Mouse (Mus musculus): Measurements from ENCODE around the gene Pkn3. TPM values are rescaled to one million over a fixed set of nuclear protein-coding genes. Genes with fewer than 3 reads are reported as not detected.
A peak's percentile ranks its signal among the peaks of the same experiment; 100 is the strongest.
"Not testable (repeated sequence)": the region's sequence is repeated elsewhere in the genome, so short reads cannot be mapped to it uniquely, and the experiment has no call there.

Pkn3 gene
- total RNA-seq (2015; ENCODE audit: low replicate concordance) (not detected in 2 replicates), total RNA-seq (2017; ENCODE audit: low replicate concordance) (not detected in 2 replicates)

DNA sequence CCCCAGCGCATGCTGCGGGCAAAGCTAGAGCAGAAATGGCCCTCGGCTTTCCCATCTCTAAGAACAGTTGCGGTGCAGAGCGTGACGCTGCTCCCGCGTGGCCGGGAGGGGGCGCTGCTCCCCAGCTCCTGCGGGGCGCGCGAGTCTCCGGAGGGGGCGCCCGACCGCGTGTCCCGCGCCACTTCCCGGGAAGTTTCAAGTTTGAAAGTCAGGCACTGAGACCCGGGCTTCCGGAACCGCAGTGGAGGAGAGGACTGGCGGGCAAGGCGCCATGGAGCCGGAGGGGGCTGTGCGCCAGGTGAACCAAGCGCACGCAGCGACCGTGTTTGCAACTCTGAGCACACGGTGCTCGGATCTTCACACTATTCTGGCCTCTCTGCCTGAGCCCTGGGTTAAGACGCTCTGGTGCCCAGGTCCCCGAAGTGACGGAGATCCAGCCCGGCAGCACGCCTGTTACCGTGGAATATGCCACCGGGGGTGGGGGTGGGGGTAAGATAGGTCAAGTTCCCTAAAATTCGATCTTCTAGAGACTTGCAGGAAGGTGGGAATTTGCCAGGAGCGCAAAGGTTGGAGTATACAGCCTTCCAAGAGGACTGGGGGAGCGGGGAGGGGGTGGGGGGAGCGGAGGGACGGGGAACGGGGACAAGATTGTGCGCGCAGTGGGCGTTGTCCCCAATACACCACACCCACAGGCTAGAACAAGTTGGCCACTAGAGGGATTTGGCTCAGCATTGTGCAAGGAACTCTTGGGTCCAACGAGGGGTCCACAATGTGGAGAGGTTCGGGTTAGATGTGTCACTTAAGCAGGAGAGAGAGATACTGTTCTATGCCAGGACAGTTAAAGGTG lies at the start of gene Pkn3:
Gene Pkn3, plus strand, starts transcription at position 183 of the 847 bp plus-strand sequence.
- peak; percentile 83 for ATAC-seq (replicated peaks; ENCODE audit: low FRiP score, poor library complexity, severe bottlenecking)

DNA sequence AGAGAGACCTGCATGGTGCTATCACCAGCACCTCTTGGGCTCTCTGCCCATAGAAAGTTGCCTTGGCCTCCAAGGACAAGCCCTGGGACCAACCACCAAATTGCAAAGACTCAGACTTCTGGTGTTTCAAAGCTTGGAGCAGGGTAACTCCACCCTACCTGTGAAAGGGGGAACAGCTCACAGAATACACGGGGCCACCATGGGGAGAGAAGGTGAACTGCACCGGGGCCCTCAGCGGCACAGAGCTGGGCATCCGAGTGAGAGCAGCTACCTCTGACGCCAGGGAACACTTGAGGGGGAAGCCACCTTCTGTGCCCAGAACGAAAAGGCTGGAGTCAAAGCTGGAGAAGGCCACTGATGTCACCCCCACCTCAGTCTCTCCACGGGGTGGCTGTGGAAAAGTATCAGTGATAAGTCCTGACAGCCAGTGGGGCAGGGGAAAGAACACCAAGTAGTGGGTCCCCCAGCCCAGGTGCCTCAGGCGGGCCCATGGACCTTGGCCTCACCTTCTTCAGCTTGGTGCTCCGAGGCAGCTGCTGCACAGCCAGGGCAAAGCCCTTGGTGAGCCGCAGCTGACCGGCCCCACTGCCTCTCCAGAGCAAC lies 45.1 kb upstream of the Pkn3 start:
- ATAC-seq (replicated peaks; ENCODE audit: low FRiP score, poor library complexity, severe bottlenecking): no peak

- ATAC-seq (replicated peaks; ENCODE audit: low FRiP score, poor library complexity, severe bottlenecking): no peak
Observed at GRCm38 (mm10) chr2:30032957-30033356, 44.5 kb upstream of the Pkn3 start.

- no peak for ATAC-seq (replicated peaks; ENCODE audit: low FRiP score, poor library complexity, severe bottlenecking)
Observed at GRCm38 (mm10) chr2:30037762-30038161, 39.7 kb upstream of the Pkn3 start.

DNA sequence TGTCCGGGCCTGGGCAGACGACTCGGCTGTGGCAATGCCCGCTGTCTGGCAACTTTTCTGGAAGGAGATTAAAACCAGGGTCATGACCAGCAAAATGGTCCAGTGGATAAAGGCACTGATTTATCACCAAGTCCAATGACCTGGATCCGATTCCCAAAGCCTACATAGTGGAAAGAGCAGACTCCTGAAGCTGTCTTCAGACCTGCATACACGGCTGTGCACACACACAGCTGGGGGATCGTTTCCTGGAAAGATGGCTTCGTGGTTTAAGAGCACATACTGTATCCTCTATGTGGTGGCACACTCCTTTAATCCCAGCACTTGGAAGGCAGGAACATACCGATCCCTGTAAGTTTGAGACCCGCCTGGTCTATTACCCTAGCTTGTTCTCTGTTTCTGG lies 39.1 kb upstream of the Pkn3 start:
- ATAC-seq (replicated peaks; ENCODE audit: low FRiP score, poor library complexity, severe bottlenecking): no peak

DNA sequence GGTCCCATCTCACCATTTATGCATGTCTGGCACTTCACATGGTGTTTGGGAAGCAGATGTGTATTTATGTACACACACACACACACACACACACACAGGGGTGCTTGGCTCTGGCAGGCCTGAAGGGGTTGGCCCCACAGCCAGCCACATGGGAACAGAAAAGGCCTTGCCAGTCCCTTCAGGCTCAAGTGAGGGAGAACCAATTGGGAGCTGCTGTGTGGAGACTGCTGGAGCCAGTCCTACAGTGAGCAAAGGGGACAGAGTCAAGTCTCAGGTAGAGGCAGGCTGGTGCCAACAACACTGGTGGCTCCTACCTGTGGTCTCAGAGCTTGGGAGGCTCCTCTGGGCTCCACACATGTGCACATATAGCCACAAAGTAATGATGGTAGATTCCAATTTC lies 37.8 kb upstream of the Pkn3 start:
- no peak for ATAC-seq (replicated peaks; ENCODE audit: low FRiP score, poor library complexity, severe bottlenecking)

- peak; percentile 69 for ATAC-seq (replicated peaks; ENCODE audit: low FRiP score, poor library complexity, severe bottlenecking)
Observed at GRCm38 (mm10) chr2:30042445-30042844, 35.0 kb upstream of the Pkn3 start.

DNA sequence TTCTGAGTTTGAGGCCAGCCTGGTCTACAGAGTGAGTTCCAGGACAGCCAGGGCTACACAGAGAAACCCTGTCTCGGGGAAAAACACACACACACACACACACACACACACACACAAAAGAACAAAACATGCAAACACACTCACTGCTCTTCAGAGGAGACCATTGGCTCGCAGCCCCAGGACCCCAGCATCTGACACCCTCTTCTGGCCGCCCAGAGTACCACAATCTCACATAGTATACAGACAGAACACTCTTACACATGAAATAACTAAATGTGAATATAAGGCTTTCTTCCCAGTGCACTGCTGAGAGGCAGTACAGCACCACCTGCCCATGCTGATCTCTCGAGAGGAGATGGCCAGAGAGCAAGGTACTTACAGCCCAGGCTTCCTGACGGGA lies 32.9 kb upstream of the Pkn3 start:
- no peak for ATAC-seq (replicated peaks; ENCODE audit: low FRiP score, poor library complexity, severe bottlenecking)

DNA sequence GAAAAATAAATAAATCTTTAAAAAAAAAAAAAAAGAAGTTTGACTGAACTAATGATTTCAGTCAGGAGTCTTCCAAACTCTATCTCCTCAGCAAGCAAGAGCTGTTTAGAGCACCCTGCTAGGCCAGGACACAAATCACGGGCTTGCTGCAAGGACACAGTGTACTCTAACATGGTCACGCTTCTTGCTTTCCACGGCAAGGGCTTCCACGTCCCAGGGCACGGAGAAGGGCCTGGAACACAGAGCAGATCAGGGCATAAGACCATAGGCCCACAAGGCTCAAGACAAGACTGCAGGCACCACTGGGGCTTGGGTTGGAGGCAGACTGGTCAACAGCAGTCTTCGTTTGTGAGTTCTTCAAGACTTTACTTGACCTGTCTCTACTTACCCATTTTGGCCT lies 30.4 kb upstream of the Pkn3 start:
- no peak for ATAC-seq (replicated peaks; ENCODE audit: low FRiP score, poor library complexity, severe bottlenecking)

- no peak for ATAC-seq (replicated peaks; ENCODE audit: low FRiP score, poor library complexity, severe bottlenecking)
Observed at GRCm38 (mm10) chr2:30048101-30048501, 29.4 kb upstream of the Pkn3 start.

DNA sequence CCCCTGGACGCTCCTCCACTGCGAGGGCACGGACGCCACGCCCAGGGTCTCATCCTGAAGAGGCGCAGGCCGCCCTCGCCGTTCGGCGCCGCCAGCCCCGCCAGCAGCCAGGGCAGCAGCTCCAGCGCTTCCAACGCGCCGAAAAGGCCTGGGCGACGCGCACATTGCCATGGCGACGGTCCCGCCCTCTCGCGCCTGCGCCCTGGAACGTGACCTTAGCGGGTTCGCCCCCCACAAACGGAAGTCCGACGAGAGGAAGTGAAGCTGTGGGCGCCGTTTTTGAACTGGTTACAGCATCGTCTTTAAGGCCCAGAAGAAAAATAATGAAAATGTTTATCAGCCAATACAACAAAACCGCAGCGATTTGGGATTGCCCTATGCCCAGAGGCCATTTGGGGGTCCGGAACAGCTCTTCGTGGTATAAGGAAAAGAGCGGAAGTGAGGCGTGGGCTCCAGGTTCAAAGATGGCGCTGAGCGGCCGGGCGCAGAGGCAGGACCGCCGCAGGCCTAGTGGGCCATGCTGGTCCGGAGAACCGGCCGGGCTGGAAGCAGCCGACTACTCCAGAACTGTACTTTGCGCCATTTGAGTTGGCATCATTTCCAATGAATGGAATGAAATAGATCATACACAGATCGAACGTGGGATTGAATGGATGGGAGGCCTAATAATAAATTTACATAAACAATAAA lies 28.6 kb upstream of the Pkn3 start, which contains the start of gene Wdr34:
Gene Wdr34, minus strand, starts transcription at position 183 of the 690 bp plus-strand sequence.
- ATAC-seq (replicated peaks; ENCODE audit: low FRiP score, poor library complexity, severe bottlenecking): peak; percentile 98

- no peak for ATAC-seq (replicated peaks; ENCODE audit: low FRiP score, poor library complexity, severe bottlenecking)
Observed at GRCm38 (mm10) chr2:30049831-30050230, 27.7 kb upstream of the Pkn3 start.

DNA sequence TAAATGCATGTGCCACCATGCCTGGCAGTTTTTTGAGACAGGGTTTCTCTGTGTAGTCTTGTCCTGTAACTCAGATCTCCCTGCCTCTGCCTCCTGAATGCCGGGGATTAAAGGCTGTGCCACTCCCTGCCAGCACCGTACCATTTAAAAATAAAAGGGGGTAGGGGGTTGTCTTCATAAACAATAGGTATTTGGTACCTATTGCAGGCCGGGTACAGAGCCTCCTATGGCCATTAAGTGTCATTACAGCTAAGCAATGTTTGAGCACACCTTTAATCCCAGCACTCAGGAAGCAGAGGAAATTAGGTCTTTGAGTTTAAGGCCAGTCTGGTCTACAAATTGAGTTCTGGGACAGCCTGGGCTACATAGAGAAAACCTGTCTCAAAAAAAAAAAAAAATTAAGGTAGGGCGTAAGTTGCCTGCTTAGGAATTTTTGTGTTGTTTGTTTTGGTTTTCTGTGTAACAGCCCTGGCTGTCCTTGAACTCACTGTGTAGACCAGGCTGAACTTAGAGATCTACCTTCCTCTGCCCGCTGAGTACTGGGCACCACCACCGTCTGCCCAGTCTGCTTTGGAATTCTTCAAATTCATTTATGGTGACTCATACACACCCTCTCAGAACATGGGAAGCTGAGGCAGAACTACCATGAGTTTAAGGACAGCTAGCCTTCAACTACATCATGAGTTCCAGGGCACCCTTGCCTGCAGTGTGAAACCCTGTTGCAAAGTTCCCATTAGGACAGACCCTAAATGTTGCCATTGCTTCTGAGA lies 25.3 kb upstream of the Pkn3 start:
- no peak for ATAC-seq (replicated peaks; ENCODE audit: low FRiP score, poor library complexity, severe bottlenecking)

GRCm38 (mm10) chr2:30055310-30055709 lies 22.2 kb upstream of the Pkn3 start:
- not testable (repeated sequence) for ATAC-seq (replicated peaks; ENCODE audit: low FRiP score, poor library complexity, severe bottlenecking)

GRCm38 (mm10) chr2:30056736-30057135 lies 20.7 kb upstream of the Pkn3 start:
- ATAC-seq (replicated peaks; ENCODE audit: low FRiP score, poor library complexity, severe bottlenecking): no peak

- peak; percentile 68 for ATAC-seq (replicated peaks; ENCODE audit: low FRiP score, poor library complexity, severe bottlenecking)
Observed at GRCm38 (mm10) chr2:30057223-30057904, 20.1 kb upstream of the Pkn3 start, which contains the start of gene Set. Gene Set (plus strand): TSS chr2:30057378.

GRCm38 (mm10) chr2:30058418-30058817 lies 19.1 kb upstream of the Pkn3 start:
- no peak for ATAC-seq (replicated peaks; ENCODE audit: low FRiP score, poor library complexity, severe bottlenecking)

GRCm38 (mm10) chr2:30061215-30062166 lies 16.0 kb upstream of the Pkn3 start:
- ATAC-seq (replicated peaks; ENCODE audit: low FRiP score, poor library complexity, severe bottlenecking): no peak
